Mouse (Mus musculus) neural tube, embryonic 10.5 days (tissue): ENCODE data around the gene Neurl3.

Experiments used
- DNase-seq: peaks from one replicate; pipeline ENCODE4 v3.0.0-alpha.2; 2017; ENCODE audit warnings: low spot score; ENCODE audit errors: extremely low spot score

Gene Neurl3

GRCm38 (mm10) chr1:36298107-36298506 lies 23.6 kb upstream of the Neurl3 start:
- DNase-seq = no peak

DNA sequence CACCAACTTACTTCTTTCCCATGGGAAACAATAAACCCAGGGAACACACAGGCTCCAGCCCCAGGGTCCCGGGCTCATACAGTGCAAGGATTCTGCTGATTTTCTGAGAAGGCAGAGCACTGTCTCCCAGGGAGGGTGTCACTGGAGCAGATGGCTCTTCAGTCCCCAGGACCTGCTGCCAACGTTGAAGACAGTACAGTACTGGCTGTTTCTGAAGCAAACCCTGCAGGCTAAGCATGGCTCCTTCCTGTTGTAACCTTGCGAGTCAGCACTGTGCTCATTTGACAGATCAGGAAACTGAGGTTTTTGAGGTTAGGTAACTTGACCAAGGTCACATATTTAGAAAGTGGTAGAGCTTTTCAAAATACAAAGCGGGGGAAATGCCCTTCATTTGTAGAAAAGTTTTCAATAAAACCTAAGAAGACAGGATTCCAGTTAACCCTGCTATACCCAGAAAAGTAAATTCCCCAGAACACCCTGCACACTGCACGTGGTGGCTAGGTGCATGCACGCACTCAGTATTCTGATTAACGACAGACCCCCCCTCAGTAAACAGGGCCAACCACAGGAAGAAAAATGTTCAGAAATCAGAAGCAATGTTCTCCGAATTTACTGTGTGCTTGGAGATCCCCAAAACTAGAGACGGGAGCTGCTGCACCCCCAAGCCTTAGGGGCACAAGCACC lies 22.1 kb upstream of the Neurl3 start:
- DNase-seq = no peak

GRCm38 (mm10) chr1:36294402-36294801 lies 19.9 kb upstream of the Neurl3 start:
- no peak for DNase-seq

DNA sequence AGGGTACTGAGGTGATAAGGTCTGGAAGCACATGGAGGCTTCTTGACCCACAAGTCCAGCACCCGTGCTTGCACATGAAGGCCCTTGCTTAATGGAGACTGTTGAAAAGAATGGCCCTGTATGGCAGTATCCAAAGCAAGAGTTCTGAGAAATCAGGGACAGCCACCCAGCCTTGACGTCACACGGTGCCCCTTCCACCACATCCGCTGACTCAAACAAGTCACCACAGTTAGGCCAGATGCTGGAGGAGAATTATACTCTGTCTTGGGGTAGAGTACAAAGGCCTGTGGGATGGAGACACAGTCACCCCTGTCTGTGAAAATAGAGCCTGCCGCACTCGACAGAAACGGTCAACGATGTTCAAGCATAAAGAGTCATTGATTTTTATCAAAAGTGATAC lies 19.0 kb upstream of the Neurl3 start:
- DNase-seq = no peak

DNA sequence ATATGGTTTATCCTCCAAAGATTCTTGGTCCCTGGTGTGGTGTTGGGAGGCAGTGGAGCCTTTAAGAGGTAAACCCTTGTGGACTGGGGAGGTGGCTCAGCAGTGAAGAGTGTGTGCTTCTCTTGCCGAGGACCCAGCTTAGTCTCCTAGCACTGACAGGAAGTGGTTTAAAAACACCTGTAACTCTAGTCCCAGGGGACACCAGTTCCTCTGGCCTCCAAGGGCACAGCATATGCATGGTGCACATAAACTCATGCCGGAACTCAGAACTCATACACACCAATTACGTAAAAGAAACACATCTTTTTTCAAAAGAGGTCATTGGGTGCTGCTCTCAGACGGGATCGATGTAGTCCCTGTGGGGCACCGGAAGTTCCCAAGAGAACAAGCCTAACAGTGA lies 7.4 kb upstream of the Neurl3 start:
- no peak for DNase-seq

DNA sequence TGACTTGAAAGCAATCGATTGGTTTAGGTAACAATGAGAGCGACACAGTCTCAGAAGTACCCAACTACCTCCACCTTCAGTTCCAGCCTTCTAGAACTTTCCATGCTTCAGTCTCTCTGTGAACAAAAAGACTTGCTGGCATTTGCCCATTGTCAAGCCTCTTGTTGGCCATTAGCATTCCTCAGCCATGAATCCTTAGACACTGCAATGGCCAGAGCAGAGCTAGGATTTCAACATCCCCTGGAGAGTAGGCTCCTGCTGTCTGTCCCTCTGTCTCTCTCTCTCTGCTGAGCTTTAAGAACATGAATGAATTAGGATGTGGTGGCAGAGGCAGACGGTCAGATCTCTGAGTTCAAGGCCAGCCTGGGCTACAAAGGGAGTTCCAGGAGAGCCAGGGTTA lies 6.5 kb upstream of the Neurl3 start:
- DNase-seq = no peak

GRCm38 (mm10) chr1:36279202-36279601 lies 4.7 kb upstream of the Neurl3 start:
- peak; percentile 76 for DNase-seq

- DNase-seq = peak; percentile 88
Measured at GRCm38 (mm10) chr1:36277267-36278060, 3.0 kb upstream of the Neurl3 start.

GRCm38 (mm10) chr1:36275635-36276389 lies 1.3 kb upstream of the Neurl3 start:
- DNase-seq = no peak

- peak; percentile 31 for DNase-seq
Measured at GRCm38 (mm10) chr1:36273288-36273687, 1.2 kb downstream of the Neurl3 start.

DNA sequence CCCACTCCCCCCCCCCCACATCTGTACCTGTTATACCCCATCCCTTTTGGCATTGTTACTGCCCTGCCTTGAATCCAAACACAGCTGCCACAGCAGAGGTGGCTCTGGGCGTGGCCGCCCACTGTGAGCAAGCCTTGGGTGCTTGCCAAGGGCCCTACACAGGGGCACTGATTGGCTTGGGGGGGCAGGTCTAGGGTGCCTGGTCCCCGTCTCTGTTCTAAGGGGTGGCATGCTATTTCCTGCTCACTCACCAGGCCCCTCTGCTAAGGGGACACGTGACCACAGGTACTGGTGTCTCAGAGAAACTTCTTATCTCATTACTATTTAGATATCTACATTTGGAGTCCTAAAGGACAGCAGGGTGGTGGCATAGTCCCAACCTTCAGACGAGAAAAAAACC lies 1.9 kb downstream of the Neurl3 start:
- no peak for DNase-seq

DNA sequence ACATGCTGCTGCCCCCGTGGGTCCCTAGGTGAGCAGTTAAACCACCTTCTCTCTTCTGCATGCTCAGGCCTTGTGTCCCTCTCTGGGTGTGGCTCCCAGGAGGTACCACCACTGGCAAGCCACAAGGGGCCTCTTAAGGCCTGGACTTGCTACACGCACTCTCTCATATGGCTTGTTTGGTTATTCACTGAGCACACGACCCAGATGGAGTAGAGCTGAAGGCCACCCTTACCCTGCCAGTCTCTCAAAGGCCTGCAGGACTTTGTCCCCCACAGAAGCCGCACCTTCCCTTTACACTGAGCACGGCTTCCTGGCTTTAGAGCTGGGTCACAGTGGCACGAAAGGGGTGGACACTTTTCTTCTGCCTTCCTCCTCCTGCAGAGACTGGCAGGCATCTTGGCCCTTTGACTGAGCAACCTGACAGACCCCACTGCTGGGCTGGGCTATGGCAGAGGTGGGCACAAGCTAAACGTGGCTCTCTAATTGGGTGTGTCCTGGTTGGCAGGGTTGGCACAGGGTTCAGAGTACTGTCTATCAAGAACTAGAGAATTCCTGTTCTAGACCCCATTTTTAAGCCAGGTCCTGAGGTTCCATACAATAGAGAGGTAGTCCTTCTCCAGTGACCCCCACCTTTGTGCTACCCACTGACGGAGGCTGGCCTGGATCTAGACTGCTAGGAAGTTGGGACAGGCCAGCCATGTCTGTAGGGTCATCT lies 2.8 kb downstream of the Neurl3 start:
- no peak for DNase-seq

DNA sequence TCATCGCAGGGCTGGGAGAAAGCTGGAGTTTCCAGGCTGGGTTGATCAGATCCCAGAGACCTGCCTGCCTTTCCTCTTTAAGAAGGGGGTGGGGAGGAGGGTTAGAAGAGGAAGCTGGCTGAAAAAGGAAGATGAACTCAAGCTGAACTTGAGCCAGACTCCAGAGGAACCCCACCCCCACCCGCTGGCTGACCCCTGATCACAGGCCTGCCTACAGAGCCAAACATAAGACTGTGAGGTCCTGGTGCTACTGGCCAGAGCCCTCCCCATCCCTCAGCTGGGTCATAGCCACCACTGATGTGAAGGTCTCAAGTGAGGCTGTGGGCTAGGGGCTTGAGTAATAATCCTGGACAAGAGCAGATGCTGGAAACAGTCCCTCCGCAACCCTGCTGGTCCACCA lies 3.8 kb downstream of the Neurl3 start:
- DNase-seq = peak; percentile 31

- DNase-seq = no peak
Measured at GRCm38 (mm10) chr1:36269121-36269795, 5.2 kb downstream of the Neurl3 start.

GRCm38 (mm10) chr1:36267595-36267994 lies 6.9 kb downstream of the Neurl3 start:
- DNase-seq = no peak

DNA sequence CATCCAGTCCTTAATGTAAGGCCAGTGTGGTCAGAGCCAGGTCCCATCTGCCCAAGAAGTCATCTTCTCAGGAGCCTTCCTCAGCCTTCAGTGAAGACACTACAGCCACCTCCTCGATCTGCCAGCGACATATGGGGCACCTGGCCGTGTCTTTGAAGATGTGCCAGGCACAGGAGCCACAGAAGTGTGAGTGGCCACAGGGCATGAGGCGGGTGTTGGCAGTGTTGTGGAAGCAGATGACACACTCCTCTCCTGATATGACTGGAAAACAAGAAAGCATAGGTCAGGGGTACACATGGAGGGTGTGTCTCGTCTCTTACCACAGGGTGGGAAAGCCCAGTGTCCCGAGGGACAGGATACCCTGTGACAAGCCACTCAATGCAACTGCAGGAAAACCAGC lies 8.2 kb downstream of the Neurl3 start:
- no peak for DNase-seq

GRCm38 (mm10) chr1:36263833-36264488 lies 10.5 kb downstream of the Neurl3 start:
- no peak for DNase-seq

- no peak for DNase-seq
Measured at GRCm38 (mm10) chr1:36261708-36262504, 12.6 kb downstream of the Neurl3 start.

DNA sequence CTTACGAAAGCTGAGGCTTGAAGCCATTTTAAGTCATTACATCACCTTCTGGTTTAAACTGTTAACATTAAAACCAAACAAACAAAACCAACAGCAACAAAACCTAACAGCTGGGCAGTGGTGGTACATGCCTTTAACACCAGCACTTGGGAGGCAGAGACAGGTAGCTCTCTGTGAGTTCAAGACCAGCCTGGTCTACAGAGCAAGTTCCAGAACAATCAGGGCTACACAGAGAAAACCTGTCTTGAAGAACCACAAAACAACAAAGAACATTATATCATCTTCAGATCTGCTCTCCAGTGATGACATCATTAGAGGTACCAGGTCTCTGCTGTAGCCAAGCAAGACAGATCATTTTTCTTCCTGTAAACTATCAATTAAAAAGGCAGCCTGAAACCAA lies 14.1 kb downstream of the Neurl3 start:
- no peak for DNase-seq

DNA sequence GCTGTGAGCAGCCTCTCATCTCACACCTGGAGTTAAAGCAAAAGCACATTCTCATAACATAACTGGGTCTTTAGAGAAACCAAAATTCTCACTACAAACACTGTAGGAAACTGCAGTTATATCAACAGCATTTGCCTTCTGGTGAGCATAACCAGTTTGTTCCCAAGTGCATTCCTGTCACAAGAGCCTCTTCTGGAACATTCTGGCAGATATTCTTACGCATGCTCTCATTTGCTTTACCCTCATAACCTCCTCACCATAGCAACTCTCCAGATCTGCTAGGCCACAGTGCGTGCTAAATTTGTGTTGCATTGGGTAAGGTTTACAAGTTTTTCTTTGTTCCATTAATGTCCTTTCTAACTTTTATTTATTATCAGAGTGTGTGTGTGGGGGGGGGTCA lies 15.2 kb downstream of the Neurl3 start:
- DNase-seq = no peak
